Mouse (Mus musculus) right cerebral cortex, postnatal 25 days (tissue): Measurements from ENCODE around the gene Lefty2.
"Not testable (repeated sequence)": the region's sequence is repeated elsewhere in the genome, so short reads cannot be mapped to it uniquely, and the experiment has no call there.

Source experiments
- DNase-seq: peaks from one replicate; pipeline ENCODE4 v3.0.0; 2022

The Lefty2 gene

GRCm38 (mm10) chr1:180892808-180893207 is at the start of gene Lefty2:
Gene Lefty2, plus strand, starts transcription at chr1:180893108.
- DNase-seq, result no peak

- DNase-seq, result peak; percentile 63
These were observed 44.8 kb upstream of the Lefty2 start for GRCm38 (mm10) chr1:180848114-180848510.

DNA sequence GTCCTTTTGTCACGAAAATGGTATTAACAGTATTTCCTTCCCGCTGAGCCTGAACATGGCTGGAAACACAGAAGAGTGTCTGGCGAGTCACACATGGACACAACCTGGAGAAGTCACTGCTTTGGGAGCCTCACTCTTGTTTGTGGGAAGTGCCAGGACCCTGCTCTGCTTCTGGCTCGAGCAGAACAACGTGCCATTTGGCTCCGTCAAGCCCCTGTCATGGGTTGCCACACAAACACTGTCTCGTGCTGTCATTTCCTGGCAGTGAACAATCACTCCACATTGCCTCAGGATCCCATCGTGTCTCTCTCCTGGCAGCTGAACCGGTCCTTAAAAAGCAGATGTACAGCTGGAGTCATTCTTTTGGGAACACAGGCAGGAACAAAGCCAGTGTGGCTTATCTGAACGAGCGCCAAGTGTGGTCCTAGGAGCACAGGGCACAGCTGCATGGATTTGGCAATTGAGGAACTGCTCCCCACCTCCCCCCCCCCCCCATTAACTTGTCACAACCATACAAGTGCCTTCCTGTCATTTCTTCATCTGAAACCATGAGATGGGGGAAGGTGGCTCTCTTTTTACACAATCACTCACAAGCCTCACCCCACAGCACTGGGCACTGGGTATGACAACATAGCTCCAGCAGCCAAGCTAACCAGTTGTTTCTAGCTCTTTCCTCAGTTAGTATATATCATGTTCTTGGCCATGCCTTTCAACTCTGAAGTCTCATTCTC is 44.2 kb upstream of the Lefty2 start:
- DNase-seq, result peak; percentile 31

DNA sequence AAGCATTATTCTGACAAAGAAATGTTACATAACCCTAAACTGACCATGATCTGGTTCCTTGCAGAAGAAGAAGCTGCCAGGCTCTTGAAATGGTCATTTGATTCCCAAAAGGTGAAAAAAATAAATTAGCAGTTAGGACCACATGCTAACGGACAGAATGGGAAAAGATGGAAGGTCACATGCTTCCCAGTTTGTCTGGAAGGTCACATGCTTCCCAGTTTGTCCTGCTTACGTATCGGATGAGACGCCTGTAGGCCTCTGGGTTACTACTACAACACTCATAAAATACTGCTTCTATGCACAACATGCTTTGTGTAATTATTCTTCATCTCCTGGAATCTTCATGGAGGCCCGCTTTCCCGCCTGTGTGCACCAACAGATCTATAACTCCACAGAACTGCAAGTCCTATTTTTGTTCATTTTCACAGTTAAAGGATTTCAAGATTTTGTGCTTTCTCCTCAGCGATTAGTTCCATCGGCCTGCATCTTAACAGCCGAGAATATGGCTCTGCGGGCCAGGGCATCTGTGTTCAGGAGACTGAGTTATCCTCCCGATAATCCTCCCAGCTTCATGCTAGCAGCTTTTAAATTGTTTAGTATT is 43.1 kb upstream of the Lefty2 start:
- no peak for DNase-seq

DNA sequence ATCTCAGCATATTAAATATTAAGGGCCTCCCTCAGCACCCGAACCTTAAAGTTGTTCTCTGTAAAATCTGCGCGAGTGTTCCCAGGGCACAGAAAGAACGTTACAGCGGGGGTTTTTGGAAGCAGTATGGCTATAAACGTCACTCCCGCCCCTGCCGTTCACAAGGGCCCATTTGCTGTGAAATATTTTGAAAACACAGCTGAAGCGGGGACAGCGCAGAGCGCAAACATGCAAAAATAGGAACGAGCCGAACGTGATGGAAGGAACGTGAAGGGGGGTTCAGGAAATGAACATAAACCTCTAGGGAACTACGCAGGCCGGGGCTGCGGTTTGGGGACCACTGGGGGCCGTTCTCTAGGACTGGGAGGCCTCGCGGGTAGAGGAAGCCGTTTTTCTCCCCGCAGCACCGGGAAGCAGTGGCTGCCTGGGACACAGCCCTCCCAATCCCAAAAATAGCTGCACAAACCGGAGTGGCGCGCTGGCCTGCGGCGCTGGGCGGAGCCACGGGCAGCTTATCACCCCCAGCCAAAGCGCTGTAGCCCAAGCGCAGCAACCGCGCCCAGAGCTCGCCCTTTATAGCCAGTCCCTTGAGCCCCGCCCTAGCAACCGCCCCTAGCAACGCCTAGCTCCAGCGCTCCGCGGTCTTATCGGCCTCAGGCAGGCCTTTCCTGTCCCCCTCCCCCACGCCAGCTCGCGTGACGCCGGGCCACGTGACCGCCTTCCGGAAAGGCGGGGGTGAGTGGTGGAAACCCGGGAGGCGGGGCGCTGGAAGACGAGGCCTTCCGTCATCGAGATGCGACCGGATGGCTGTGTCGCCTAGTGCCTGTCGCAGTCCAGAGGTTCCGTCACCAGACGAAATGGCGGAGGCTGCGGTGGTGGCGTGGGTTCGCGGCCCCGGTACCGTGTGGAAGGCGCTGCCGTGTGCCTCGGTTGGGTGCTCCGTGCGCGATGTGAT is 42.3 kb upstream of the Lefty2 start, which contains the start of gene Sde2:
Gene Sde2, plus strand, starts transcription at position 812 of the 955 bp plus-strand sequence.
- peak; percentile 100 for DNase-seq

- no peak for DNase-seq
These were observed 34.1 kb upstream of the Lefty2 start for GRCm38 (mm10) chr1:180858763-180859162.

DNA sequence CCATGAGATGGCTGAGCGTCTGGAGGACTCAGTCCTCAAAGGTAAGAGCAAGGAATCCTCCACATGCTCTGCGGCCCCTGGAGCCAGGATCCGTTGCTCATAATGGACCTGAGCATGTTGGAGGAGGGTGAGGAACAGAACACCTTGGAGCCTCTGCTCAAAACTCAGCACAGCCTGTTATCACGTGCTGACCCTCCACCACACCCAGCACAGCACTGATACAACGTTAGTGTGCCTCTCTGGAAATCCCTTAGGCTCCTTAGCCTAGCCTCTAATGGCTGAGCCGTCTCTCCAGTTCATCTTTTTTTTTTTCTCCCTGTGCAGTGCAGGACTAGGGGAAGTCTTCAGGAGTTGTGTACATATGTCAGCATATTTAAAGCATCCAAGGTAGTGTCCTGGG is 32.9 kb upstream of the Lefty2 start:
- no peak for DNase-seq

- DNase-seq, result peak; percentile 7
These were observed 29.3 kb upstream of the Lefty2 start for GRCm38 (mm10) chr1:180863606-180864005.

- no peak for DNase-seq
These were observed 26.9 kb upstream of the Lefty2 start for GRCm38 (mm10) chr1:180866001-180866400.

DNA sequence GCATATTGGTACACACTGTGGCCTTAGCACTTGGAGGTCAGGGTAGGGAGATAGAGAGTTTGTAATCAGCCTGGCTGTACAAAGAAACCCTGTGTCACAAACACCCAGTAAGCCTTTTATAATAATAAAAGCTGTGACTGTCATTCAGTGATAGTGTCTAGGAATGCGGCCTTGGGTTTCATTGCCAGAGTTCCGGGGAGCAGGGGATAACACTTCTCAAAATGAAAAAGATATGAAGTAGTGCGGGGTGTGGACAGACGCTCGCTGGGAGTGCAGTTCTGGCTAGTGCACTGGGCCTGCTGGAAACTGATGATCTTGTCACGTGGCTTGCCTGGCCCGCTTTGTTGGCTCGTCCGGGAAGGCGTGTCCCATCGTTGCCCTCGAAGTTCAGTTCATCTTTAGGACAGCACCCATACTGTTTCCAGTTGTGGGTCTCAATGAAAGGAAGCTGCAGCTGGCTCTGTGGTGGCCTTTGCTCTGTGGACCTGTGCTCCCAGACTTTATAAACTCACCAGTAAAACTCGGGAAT is 22.7 kb upstream of the Lefty2 start:
- no peak for DNase-seq

DNA sequence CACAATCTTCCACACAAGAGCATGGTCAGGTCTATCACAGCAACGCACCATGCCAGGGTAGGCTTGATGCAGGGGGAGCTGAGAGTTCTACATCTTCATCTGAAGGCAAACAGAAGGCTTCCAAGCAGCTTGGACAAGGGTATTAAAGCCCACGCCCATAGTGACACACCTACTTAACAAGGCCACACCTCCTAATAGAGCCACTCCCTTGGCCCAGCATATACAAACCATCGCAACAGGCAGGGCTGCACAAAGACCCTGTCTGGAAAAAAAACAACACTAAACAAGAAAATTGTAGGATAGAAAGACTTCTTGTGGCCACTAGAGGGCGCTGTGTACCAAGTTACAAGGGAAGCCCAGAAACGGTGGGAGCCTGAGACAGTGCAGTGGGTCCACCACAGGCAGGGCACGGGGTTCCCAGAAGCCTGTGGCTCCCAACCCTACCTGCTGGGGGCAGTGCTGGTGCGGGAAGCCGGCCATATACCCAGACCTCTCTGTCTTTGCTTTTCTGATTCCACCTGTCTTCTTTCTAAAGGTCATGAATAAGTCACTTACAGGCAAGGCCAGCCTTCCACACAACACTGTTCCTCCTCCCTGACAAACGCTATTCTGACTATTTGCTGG is 18.9 kb upstream of the Lefty2 start:
- no peak for DNase-seq

DNA sequence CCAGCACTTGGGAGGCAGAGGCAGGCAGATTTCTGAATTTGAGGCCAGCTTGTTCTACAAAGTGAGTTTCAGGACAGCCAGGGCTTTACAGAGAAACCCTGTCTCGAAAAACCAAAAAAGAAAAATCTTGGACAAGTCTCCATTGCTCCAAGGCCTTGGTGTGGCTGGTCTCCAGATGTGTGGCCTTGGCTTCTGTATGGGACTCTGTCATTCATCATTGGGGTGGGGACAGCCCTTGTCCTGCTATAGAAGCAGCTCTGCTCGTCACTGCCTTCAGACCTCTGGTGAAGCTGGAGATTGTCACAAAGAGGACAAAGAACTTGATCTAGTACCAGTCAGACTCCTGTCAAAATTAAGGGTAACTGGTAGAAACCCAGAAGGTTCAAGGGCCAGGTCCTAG is 18.3 kb upstream of the Lefty2 start:
- DNase-seq, result no peak

- no peak for DNase-seq
These were observed 17.8 kb upstream of the Lefty2 start for GRCm38 (mm10) chr1:180875126-180875525.

- no peak for DNase-seq
These were observed 15.4 kb upstream of the Lefty2 start for GRCm38 (mm10) chr1:180877466-180877865.

DNA sequence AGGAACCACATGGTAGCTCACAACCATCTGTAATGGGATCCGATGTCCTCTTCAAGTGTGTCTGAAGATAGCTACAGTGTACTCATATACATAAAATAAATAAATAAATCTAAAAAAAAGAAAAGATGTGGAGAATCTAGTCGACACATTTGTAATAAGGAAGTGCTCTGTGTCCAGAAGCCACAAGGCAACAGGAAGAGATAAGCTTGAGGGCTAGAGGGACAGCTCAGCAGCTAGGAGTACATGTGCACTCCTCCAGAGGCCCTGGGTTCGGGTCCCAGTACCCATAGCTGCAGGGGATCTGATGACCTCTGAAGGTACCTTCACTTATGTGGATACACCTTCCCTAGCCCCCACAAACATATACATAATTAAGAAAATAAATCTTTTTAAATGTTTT is 11.1 kb upstream of the Lefty2 start:
- DNase-seq, result no peak

DNA sequence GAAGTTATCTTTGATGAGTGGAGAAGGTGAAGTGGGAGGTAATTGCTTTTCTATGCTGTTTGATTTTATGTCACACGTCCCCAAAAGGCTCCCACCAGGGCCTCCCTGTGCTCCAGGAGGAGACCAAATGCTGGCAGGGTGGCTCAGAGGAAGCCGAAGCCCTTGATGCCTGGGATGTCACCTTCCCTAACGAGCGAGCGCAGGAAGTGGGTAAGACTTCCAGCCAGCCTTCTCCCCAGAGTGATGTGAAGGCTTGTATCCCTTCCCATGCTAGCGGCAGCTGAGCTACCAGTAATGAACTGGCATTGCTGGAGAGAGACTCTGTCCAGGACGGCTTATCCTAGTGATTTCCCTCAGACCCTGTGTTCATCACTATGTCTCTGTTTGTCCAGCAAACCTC is 9.2 kb upstream of the Lefty2 start:
- no peak for DNase-seq

DNA sequence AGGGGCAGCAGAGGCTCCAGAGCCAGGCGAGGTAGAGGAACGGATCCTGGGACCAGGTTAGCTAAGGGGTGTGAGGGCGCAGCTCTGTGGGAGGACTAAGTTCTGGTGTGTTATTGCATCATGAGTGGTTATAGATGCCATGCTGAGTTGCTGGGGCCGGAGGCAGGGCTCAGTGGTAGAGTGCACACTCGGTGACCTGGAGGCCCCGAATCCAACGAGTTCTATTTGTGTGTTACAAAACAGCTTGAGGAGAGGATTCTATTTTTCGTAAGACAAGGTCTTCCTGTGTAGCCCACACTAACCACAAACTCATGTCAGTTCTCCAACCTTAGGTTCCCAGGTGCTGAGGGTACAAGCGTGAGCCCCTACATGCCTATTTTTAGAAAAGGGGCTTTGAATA is 8.4 kb upstream of the Lefty2 start:
- no peak for DNase-seq

- DNase-seq, result no peak
These were observed 4.3 kb upstream of the Lefty2 start for GRCm38 (mm10) chr1:180888556-180889042.

- no peak for DNase-seq
These were observed 3.7 kb upstream of the Lefty2 start for GRCm38 (mm10) chr1:180889172-180889571.

DNA sequence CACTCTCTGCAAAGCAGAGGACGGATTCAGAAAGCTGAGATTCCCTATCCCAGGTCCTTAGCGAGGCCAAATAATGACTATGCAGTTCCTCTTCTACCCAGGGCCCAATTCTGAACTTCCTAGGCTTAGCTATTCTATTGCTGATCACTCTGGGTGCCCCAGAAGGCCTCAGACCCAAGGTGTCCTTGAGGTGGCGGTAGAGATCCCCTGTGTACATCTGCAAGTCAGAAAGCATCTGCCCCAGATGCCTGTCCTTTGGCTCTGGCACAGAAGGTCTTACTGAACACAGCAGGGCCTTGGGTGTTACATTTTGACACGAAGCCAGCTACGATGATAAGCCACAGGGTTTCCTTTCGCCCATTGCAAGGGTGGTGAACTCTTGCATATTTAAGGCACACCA is 3.1 kb upstream of the Lefty2 start:
- DNase-seq, result no peak

DNA sequence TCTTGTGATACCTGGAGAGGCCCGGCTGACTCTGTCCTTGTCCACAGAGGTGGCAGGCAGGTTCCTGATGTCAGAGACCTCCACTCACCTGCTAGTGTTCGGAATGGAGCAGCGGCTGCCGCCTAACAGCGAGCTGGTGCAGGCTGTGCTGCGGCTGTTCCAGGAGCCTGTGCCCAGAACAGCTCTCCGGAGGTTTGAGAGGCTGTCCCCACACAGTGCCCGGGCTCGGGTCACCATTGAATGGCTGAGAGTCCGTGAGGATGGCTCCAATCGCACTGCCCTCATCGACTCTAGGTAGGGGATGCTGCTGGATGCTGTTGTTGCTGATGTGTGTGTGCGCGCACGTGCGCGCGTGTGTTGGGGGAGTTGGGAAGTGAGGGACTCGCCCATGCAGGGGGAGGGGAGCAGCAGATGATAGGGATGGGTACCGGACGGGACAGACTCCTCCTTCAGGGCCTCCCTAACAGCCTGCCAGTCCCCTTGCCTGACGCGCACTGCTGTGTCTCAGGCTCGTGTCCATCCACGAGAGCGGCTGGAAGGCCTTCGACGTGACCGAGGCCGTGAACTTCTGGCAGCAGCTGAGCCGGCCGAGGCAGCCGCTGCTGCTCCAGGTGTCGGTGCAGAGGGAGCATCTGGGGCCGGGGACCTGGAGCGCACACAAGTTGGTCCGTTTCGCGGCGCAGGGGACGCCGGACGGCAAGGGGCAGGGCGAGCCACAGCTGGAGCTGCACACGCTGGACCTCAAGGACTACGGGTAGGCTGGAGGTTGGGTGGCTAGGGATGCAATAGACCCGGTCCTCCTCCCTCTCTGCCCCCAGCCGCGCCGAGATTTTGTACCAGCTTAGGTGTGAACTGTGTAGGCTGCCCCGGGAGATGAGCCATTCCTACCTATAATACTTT is 1.4 kb downstream of the Lefty2 start:
- not testable (repeated sequence) for DNase-seq

DNA sequence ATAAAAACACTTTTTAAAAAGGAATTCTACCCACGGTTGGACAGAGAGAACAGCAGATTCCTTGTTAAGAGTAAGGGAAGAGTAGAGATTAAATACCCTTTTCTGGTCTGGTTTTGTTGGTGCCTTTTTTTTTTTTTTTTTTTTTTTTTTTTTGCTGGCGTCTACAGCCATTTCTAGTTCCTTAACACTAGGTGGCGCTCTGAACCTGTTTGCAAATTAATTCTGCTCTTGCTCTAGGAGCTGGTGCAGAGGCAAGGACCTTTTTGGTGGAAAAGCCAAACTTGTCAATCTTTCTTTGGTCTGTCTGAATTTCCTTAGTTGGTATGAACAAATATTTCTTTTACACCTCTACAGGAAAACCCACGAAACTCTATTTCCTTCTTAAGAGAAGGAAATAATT is 8.2 kb downstream of the Lefty2 start:
- DNase-seq, result no peak
